Mouse (Mus musculus) spleen, postnatal 10 days (tissue): ENCODE data around the gene Creb3.
"Not testable (repeated sequence)": the region's sequence is repeated elsewhere in the genome, so short reads cannot be mapped to it uniquely, and the experiment has no call there.

Experiments used
- DNase-seq, 2 experiments: peaks; one replicate each; pipeline ENCODE4 v3.0.0; 2021 to 2022; ENCODE audit warnings: low spot score in 2 of 2

Gene Creb3

GRCm38 (mm10) chr4:43561997-43562768 is at the start of gene Creb3, which contains the start of gene Tln1:
Gene Creb3, plus strand, starts transcription at chr4:43562332.
Gene Tln1, minus strand, starts transcription at chr4:43562691.
- peak; percentile 89 to 93 for DNase-seq

DNA sequence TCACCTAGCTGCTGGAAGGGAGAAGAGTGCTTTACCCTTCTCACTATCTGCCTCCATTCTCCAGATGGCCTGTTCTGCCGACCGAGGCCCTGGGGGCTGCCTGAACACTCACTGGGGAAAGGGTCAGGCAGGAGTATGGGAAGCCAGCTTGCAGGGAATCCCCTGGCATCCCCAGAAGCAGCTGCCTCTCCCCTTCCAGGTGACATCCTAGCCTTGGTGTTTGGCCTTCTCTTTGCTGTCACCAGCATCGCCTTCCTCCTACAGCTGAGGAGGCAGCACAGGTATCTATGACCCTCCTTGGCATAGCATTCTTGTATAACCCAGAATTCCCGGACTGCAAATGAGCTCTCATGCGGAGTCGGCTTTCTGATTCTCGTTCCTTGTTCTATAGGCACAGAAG is 49.5 kb upstream of the Creb3 start:
- DNase-seq: no peak

DNA sequence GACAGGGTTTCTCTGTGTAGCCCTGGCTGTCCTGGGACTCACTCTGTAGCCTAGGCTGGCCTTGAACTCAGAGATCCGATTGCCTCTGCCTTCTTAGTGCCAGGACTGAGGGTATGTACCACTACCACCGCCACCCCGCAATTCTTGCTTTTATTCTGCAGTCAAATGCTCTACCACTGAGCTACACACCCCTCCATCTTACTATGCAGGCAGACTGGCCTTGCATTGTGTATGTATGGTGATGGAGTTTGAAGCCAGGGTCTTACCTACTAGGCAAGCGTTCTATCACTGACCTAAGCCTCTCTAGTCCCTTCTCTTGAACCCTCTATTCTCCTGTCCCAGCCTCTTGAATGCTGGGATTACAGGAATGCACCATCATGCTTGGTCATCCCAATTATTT is 48.8 kb upstream of the Creb3 start:
- no peak for DNase-seq

- DNase-seq: no peak
Measured at GRCm38 (mm10) chr4:43513791-43514190, 48.3 kb upstream of the Creb3 start.

DNA sequence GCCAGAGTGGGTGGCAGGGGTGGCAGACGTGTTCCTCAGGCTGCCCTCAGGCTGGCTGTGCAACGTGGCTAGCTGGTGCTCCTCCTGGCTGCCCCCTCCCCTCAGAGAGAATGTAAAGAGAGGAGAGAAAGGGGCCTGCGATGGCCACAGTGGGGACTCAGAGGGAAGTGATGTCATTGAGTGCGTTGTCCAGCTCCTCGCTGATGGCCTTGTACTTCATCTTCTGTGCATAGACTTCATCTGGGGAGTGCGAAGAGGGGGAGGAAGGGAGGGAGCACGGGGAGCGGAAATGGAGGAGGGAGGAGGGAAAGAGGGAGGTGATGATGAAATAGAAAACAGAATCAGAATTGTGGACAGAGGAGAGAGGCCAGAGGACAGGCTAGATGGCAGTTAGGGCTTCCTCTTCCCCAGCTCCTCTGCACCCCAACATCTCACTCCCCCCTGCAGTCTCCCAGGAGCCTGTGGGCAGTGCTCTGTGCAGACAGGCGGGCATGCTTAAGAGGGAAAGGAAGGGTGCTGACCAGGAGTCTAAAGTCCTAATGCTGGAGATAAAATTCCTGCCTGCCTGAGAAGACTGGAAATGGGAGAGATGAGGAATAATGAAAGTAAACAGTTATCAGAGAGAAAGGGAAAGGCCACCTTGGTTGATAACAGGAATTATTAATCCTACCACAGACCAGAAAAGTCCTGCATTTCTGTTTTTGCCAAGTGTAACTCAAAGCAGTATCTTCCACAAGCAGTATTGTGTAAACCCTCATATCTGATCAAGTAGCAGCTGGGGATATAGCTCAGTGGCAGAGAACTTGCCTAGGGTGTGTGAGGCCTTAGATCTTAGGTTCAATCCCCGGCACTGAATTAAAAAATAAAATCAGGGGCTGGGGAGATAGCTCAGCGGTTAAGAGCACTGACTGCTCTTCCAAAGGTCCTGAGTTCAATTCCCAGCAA is 46.1 kb upstream of the Creb3 start:
- DNase-seq: no peak

- DNase-seq: peak in 1 of 2 experiments; percentile 15
Measured at GRCm38 (mm10) chr4:43519551-43519950, 42.6 kb upstream of the Creb3 start.

GRCm38 (mm10) chr4:43519956-43520355 is 42.2 kb upstream of the Creb3 start:
- DNase-seq: peak; percentile 84 to 88

GRCm38 (mm10) chr4:43527880-43528279 is 34.3 kb upstream of the Creb3 start:
- peak in 1 of 2 experiments; percentile 52 for DNase-seq

DNA sequence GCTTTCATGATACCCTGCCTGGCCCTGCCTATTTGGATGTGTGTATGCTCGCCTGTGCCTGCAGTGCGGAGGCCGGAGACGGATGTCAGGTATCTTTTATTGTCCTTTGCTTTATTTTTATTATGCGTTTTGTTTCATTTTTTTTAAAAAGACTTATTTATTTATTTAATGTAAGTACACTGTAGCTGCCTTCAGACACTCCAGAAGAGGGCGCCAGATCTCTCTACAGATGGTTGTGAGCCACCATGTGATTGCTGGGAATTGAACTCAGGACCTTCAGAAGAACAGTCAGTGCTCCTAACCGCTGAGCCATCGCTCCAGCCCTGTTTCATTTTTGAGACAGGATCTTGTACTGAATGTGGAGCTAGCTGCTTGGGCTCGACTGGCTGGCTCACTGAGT is 33.6 kb upstream of the Creb3 start:
- no peak for DNase-seq

GRCm38 (mm10) chr4:43530081-43530501 is 32.0 kb upstream of the Creb3 start:
- DNase-seq: no peak

DNA sequence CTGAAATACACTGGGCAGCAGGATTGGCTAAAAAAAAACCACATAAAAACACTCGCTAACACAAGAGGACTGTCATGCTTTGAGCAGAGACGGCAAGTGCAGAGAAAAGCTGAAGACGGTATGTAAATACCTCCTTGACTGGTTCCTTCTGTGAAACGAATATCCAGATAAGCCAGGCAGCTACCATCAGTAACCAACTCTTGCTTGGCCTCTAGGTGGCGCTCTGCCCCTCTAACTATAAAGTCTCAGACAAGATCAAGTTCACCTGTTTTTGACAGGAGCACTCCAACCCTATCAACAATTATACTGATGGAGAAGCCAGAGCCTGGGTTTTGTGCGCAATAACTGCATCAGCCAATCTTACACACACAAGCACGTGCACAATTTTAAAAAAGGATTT is 31.6 kb upstream of the Creb3 start:
- peak; percentile 73 to 89 for DNase-seq

GRCm38 (mm10) chr4:43533270-43533669 is 28.9 kb upstream of the Creb3 start:
- no peak for DNase-seq

GRCm38 (mm10) chr4:43535628-43536027 is 26.5 kb upstream of the Creb3 start:
- DNase-seq: no peak

DNA sequence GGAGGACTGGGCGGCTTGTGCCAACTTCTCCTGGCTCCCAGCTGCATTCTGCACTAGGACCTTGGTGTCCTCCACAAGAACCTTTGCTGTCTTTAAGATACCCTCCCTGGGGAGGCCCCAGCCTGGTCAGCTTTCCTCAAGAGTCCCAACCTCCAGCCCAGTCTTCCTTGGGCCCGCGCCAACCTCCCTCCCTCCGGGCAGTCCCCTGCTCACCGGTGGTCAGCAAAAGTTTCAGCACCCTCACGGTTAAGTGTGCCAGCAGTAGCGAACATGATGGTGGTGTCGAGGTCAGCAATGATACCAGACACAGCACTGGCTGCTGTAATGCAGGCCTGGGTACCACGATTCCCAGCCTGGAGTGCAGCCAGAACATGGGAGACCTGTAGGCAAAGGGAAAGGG is 26.1 kb upstream of the Creb3 start:
- DNase-seq: no peak

GRCm38 (mm10) chr4:43542044-43542443 is 20.1 kb upstream of the Creb3 start:
- DNase-seq: no peak

DNA sequence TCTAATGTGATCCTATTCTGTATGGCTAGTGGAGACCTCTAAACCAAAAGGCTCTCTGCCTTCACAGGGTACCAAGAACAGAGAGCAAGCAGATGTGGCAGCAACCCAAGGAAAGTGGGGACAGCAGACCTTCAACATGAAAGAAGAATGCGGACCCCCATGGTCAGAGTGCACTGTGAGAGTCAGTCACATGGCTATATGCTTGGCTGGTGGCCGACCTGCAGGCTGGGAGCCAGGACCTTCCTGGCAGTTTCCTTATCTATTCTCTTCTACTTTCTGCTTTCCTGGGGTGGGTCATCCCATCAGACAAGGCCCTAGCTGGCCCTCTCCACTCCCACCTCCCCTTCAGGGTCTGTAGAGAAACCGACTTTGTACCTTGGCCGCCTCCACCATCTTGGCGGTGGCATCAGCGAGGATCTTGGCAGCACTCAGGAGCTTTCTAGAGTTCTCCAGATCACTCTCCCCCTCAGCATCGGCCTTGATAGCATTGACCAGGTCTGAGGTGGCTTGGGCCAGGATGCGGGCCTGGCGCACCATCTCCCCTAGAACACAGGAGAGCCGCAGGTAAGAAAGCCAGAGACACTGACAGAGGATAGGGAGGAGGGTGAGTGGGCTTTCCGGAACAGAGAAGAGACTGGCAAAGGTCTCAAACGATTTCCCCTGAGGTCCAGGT is 15.6 kb upstream of the Creb3 start:
- DNase-seq: no peak

- DNase-seq: no peak
Measured at GRCm38 (mm10) chr4:43547160-43547559, 15.0 kb upstream of the Creb3 start.

DNA sequence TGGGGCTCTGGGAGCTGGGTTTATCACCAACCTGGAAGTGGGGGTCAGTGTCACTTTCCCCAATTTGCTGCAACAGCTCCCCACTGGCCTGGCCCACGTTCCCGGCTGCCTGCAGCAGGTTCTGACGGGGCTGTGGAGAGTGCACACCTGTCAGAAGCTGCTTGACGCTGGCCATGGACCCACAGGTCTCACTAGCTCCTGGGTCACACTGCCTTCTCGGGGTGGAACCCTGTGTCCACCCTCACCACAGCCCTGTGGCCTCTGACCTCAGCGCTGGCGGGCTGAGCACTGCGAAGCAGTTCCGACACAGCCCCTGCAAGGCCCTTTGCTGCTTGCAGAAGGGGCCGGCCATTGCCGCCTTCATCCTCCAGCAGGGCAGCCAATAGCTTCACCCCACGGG is 13.1 kb upstream of the Creb3 start:
- no peak for DNase-seq

DNA sequence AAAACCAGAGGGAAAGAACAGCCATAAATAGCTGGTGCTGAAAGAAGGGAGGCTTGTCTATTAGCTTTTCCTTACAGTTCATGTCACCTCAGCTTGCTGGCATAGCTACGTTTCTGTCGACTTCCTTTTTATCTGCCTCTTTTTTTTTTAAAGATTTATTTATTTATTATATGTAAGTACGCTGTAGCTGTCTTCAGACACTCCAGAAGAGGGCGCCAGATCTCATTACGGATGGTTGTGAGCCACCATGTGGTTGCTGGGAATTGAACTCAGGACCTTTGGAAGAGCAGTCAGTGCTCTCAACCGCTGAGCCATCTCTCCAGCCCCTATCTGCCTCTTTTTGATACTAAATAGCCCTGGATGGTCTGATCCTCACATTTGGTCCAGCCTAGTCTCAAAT is 10.3 kb upstream of the Creb3 start:
- not testable (repeated sequence) for DNase-seq

DNA sequence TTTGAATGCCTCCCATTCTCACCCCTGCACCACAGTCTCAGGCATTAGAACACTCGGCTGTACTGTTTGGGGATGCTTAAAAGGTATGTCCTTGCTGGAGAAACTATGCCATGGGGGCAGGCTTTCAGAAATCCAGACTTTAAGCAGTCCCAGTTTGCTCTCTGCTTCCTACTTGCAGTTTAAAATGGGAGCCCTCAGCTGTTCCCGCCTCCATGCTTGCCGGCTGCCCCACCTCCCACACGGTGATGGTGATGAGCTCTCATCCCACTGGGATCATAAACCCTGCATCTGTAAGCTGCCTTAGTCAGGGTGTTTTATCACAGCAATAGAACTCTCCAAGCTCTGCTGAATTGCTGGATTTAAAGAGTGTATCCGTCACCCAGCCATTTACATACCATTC is 9.7 kb upstream of the Creb3 start:
- DNase-seq: no peak

GRCm38 (mm10) chr4:43553891-43554290 is 8.2 kb upstream of the Creb3 start:
- no peak for DNase-seq

- no peak for DNase-seq
Measured at GRCm38 (mm10) chr4:43555926-43556325, 6.2 kb upstream of the Creb3 start.
